Mouse (Mus musculus) cerebellum, adult 2 months (tissue): ENCODE results near the gene Vipr1.

Source experiments
- CTCF ChIP-seq: fragments of 200-500 bp; IDR thresholded peaks from 2 replicates; pipeline ENCODE4 v1.5.1; 2011; ENCODE audit warnings: low read depth, mild to moderate bottlenecking, control low read depth, low read length, moderate library complexity, borderline replicate concordance; ENCODE audit not compliant: insufficient read depth
- POLR2A ChIP-seq: fragments of 200-500 bp; IDR thresholded peaks from 2 replicates; pipeline ENCODE4 v1.6.1; 2011; ENCODE audit warnings: low read length, control low read depth, borderline replicate concordance; ENCODE audit not compliant: insufficient read depth

DNA sequence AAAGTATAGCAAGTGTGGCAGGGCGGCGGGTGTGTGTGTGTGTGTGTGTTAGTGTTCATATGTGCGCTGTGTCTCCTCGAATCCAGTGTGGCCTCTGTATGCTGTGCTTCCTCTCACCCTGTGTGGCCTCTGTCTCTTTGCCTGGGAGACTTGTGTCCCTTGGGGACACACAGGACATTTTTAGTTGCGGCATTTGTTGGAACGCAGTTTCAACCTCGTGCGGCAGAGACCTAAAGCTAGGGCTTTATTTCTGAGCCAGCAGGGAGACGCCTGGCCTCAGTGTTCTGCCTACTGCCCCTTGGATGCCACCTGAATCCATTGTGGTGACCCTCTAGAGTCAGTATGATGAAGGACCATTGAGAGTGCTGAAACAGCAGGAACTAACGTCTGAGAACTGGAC, 9.6 kb upstream of the Vipr1 start:
- no peak for TF ChIP-seq POLR2A
- no peak for TF ChIP-seq CTCF
